Mouse (Mus musculus) heart, adult 2 months (tissue): Measurements from ENCODE around the gene Gpi1.

Experiments
- CTCF ChIP-seq: fragments of 200-600 bp; IDR thresholded peaks from 2 replicates; pipeline ENCODE4 v1.8.1; 2022; ENCODE audit warnings: antibody characterized with exemption, mild to moderate bottlenecking, moderate library complexity
- EP300 ChIP-seq: fragments of 200-500 bp; IDR thresholded peaks from 2 replicates; pipeline ENCODE4 v1.6.1; 2011; ENCODE audit warnings: low read depth, low read length, control low read depth; ENCODE audit not compliant: insufficient read depth
- POLR2A ChIP-seq: fragments of 200-500 bp; IDR thresholded peaks from 2 replicates; pipeline ENCODE4 v1.6.1; 2011; ENCODE audit warnings: mild to moderate bottlenecking, low read depth, low read length, control low read depth; ENCODE audit not compliant: insufficient read depth

DNA sequence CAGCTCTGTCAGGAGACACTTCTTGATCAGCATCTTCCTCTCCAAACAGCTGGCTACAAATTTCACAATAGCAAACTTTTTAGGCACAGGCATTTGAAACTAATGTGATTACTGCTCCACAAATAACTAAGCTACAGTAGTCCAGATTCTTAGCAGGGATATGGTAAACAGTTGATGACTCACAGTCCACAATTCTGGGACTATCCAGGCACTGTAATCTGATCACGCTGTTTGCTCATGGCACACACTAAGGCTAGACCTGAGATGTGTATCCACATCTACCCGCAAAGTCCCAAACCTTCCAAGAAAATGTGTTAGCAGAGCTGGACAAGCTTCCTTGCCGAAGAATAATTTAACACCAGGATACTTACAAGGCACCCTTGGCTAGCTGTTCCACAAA lies 72.1 kb downstream of the Gpi1 start:
- TF ChIP-seq POLR2A, result no peak
- no peak for TF ChIP-seq CTCF
- TF ChIP-seq EP300, result no peak
